Mouse (Mus musculus) liver, postnatal 0 days (tissue): ENCODE results near the gene Adcy10.

Experiments used
- CTCF ChIP-seq: sonication (generic); IDR thresholded peaks from 2 replicates; pipeline ENCODE4 v1.5.1; 2016; ENCODE audit warnings: antibody characterized with exemption, low read depth
- EP300 ChIP-seq: IDR thresholded peaks from 2 replicates; pipeline ENCODE4 v1.6.1; 2016; ENCODE audit warnings: antibody characterized with exemption, low read depth, mild to moderate bottlenecking

- TF ChIP-seq CTCF (no peak), EP300 (no peak)
These were observed 80.3 kb downstream of the Adcy10 start for GRCm38 (mm10) chr1:165565283-165565682.
